Mouse (Mus musculus): ENCODE results near the gene Pcsk2. TPM values are rescaled to one million over a fixed set of nuclear protein-coding genes. Genes with fewer than 3 reads are reported as not detected.

Gene Pcsk2
- polyA plus RNA-seq, 1 experiment from 2014 or later: 0.44 TPM

DNA sequence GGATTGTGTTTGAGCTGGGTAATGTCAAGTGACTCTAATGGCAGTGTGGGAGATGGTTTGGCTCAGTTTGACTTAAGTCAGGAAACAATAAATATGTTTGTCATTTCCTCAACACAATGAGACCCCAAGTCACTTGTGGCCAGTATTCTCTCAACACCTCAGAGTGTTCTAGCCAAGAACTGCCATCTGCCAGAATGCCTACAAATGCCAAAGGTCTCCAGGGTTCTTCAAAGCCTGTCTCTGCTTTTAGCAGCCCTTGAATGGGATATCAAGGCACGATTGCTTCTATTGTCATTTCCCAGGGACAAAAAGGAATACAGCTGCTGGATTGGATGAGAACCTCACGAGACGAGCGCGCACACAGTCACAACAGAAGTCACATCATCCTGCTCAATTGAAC is 100.0 kb downstream of the Pcsk2 start:
- WGBS: 83% methylated on average over 5 of the region's 5 CpGs
- Histone ChIP-seq H3K27me3 (no peaks in the 10 kb centered on the region), H3K36me3 (no peaks in the 10 kb centered on the region), H3K9me3 (no peaks in the 10 kb centered on the region), H3K4me3 (replicated peaks) (no peak overlapping the region), H3K4me1 (replicated peaks) (no peaks in the 10 kb centered on the region), H3K27ac (no peak overlapping the region), H3K9ac (replicated peaks) (no peak overlapping the region), H3K4me2 (no peak overlapping the region)
- no peak for ATAC-seq (ENCODE audit: insufficient number of reproducible peaks, insufficient read depth, low FRiP score, low TSS enrichment, low read depth)

GRCm38 (mm10) chr2:143654621-143655020 is 108.7 kb downstream of the Pcsk2 start:
- no peak for ATAC-seq (ENCODE audit: insufficient number of reproducible peaks, insufficient read depth, low FRiP score, low TSS enrichment, low read depth)
- WGBS: 84% methylated on average over 4 of the region's 4 CpGs

DNA sequence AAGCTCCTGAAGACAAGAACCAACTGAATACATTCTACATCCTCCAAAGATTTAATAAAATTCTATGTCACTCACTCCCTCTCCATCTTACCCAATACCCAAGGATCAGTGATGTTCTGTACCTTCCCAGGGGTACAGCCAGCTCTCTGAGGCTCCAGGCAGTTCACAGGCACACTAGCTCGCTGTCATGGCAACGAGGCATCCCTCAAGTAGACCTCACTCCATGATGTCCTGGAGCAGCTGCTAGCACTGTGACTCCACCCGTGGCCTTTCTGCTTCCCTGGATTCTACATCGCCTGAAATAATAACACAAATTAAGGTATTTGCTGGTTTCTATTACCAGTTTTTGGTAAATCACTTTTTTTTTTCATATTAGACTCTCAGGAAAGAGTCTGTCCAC is 111.0 kb downstream of the Pcsk2 start:
- no peaks in the 10 kb centered on the region for H3K4me1 ChIP-seq (replicated peaks)
- H3K27me3 ChIP-seq: no peaks in the 10 kb centered on the region
- no peak for ATAC-seq (ENCODE audit: insufficient number of reproducible peaks, insufficient read depth, low FRiP score, low TSS enrichment, low read depth)
- no peaks in the 10 kb centered on the region for H3K9me3 ChIP-seq
- WGBS: 67% methylated on average over 4 of the region's 4 CpGs
- no peak overlapping the region for H3K27ac ChIP-seq
- H3K4me2 ChIP-seq: no peak overlapping the region
- no peaks in the 10 kb centered on the region for H3K36me3 ChIP-seq
- no peak overlapping the region for H3K4me3 ChIP-seq (replicated peaks)
- H3K9ac ChIP-seq (replicated peaks): no peak overlapping the region

More at GRCm38 (mm10) chr2:143654621-143655020, 108.7 kb downstream of the Pcsk2 start:
- H3K27me3 ChIP-seq: no peaks in the 10 kb centered on the region
- H3K4me1 ChIP-seq (replicated peaks): no peaks in the 10 kb centered on the region
- no peaks in the 10 kb centered on the region for H3K9me3 ChIP-seq
- H3K9ac ChIP-seq (replicated peaks): no peak overlapping the region
- H3K4me2 ChIP-seq: no peak overlapping the region
- no peak overlapping the region for H3K27ac ChIP-seq
- H3K36me3 ChIP-seq: no peaks in the 10 kb centered on the region
- no peak overlapping the region for H3K4me3 ChIP-seq (replicated peaks)

DNA sequence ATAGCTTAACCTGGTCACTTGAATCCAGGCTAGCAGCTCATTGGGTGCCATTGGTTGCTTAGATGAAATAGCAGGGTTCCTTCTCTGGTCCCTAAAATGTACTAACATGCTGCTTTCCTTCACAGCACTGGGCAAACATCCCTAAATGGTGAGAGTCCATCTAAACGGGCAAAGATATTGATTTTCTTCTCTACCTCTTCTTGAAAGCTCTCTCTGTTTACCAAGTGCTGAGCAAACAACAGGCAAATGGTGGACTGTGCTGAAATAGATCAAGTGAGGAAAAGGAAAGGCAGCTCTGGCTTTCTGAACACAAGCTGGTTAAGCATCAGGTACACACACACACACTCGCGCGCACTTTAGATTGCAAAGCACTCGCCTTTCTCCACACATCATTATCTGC is 120.8 kb downstream of the Pcsk2 start:
- Histone ChIP-seq H3K4me1 (replicated peaks) (no peaks in the 10 kb centered on the region), H3K27ac (no peak overlapping the region), H3K4me2 (no peak overlapping the region), H3K9ac (replicated peaks) (no peak overlapping the region), H3K4me3 (replicated peaks) (no peak overlapping the region), H3K9me3 (no peaks in the 10 kb centered on the region), H3K27me3 (no peaks in the 10 kb centered on the region), H3K36me3 (no peaks in the 10 kb centered on the region)
- ATAC-seq (ENCODE audit: insufficient number of reproducible peaks, insufficient read depth, low FRiP score, low TSS enrichment, low read depth): no peak
- 80% methylated on average over 5 of the region's 5 CpGs for WGBS

DNA sequence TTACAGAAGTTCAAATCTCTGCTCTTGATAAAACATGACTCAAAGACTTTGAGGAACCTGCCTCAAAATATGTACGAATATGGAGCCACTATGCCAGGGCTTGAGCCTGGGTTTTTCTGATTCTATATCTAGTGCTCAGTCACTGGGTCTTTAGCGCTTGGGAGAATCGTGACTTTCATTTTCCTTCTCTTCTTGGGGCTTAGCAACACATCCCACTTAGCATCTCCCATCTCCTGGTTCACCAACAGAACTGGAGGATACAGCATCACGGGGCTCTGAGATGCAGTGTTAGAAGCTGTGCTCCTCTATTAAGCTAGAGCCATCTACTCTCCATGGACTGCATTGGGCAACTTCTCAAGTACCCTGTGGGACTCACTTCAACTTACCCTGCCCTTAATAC is 131.9 kb downstream of the Pcsk2 start:
- 92% methylated on average over 4 of the region's 4 CpGs for whole genome bisulfite sequencing
- Histone ChIP-seq H3K9me3 (no peaks in the 10 kb centered on the region), H3K4me1 (replicated peaks) (no peaks in the 10 kb centered on the region), H3K27ac (no peak overlapping the region), H3K36me3 (no peaks in the 10 kb centered on the region), H3K4me3 (replicated peaks) (no peak overlapping the region), H3K4me2 (no peak overlapping the region), H3K27me3 (no peaks in the 10 kb centered on the region; the same call in 1 of the 2 replicates), H3K9ac (replicated peaks) (no peak overlapping the region)
- ATAC-seq (ENCODE audit: insufficient number of reproducible peaks, insufficient read depth, low FRiP score, low TSS enrichment, low read depth): no peak

DNA sequence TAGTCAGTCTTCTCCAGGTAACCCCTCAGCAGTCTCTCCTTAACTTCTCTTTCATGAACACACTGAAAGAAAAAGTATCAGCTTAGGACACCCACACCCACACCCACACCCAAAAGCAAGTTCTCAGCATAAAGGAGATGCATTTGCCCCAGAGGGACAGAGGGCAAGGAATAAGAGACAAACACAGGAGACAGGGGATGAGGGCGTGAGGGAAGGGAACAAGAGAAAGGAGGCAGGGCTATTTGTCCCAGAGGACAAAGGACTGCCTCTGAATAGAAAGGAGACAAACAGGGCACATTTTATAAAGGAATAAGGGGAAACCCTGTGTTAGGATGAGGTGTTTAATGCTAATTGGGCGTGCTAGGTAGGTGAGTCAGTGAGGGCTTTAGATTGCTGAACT is 133.6 kb downstream of the Pcsk2 start:
- H3K36me3 ChIP-seq: no peaks in the 10 kb centered on the region
- H3K27me3 ChIP-seq: no peaks in the 10 kb centered on the region; the same call in 1 of the 2 replicates
- WGBS: 59% methylated on average over 2 of the region's 2 CpGs
- no peak overlapping the region for H3K9ac ChIP-seq (replicated peaks)
- no peak overlapping the region for H3K27ac ChIP-seq
- no peaks in the 10 kb centered on the region for H3K9me3 ChIP-seq
- ATAC-seq (ENCODE audit: insufficient number of reproducible peaks, insufficient read depth, low FRiP score, low TSS enrichment, low read depth): no peak
- no peak overlapping the region for H3K4me2 ChIP-seq
- H3K4me3 ChIP-seq (replicated peaks): no peak overlapping the region
- no peaks in the 10 kb centered on the region for H3K4me1 ChIP-seq (replicated peaks)

DNA sequence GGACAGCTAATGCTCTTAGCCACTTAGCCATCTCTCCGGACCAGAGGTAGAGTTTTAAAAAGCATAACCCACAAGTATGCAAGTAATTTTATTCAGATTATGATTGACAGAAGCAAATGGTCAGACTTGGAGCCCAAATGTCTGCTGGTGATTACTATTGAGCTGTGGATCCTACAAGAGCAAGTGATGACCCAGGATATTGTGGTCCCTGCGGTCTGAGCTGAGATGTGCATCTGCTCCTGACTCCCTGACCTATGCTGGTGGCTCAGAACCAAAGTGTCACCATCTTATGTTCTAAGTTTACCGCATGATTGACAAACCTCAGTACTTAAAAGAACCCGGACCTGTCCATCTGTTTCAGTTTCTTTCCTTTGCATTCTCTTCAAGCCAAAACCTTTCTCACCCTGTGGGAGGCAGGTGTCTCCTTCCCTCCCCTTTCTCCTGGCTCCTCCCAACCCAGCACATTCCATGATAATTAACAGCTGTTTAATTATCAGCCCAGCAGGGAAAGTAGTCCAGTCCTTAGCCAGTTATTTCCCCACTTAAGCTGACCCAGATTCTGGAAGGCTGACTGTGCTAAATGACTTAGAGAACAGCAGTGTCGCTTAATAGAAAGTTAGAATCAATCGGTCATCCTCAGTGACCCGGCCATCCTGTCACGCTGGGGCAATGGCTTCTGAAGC is 136.1 kb downstream of the Pcsk2 start:
- Histone ChIP-seq H3K36me3 (no peaks in the 10 kb centered on the region), H3K4me2 (no peak overlapping the region), H3K9me3 (no peaks in the 10 kb centered on the region), H3K4me3 (replicated peaks) (no peak overlapping the region), H3K27me3 (no peaks in the 10 kb centered on the region; the same call in 1 of the 2 replicates), H3K27ac (no peak overlapping the region), H3K4me1 (replicated peaks) (no peaks in the 10 kb centered on the region), H3K9ac (replicated peaks) (no peak overlapping the region)
- 68% methylated on average over 8 of the region's 8 CpGs for WGBS
- no peak for ATAC-seq (ENCODE audit: insufficient number of reproducible peaks, insufficient read depth, low FRiP score, low TSS enrichment, low read depth)

DNA sequence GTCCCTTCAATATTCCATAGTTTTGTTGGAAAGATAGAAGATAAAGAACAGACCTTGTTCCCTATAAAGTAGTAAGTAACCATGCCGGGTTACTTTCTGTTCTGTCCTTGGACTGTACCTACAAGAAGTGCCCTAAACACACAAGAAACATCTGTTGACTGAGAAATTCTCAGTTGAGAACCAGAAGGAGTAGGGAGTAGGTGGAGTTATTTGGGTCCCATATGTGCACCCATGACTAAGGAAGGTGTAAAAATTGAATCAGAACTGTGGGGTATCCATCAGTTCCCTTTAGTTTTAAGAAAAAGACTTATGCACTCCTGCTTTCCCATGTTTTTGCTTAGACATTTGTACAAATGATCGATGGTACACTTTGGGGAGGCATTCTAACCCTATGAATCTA is 137.6 kb downstream of the Pcsk2 start:
- WGBS: 93% methylated on average over 2 of the region's 2 CpGs
- H3K27ac ChIP-seq: no peak overlapping the region
- H3K9me3 ChIP-seq: no peaks in the 10 kb centered on the region
- no peak overlapping the region for H3K4me3 ChIP-seq (replicated peaks)
- H3K4me2 ChIP-seq: no peak overlapping the region
- H3K36me3 ChIP-seq: no peaks in the 10 kb centered on the region
- no peak overlapping the region for H3K9ac ChIP-seq (replicated peaks)
- no peaks in the 10 kb centered on the region for H3K4me1 ChIP-seq (replicated peaks)
- ATAC-seq (ENCODE audit: insufficient number of reproducible peaks, insufficient read depth, low FRiP score, low TSS enrichment, low read depth): no peak
- H3K27me3 ChIP-seq: no peaks in the 10 kb centered on the region

GRCm38 (mm10) chr2:143691244-143691643 is 145.3 kb downstream of the Pcsk2 start:
- H3K9me3 ChIP-seq: peaks cover 12% of the 10 kb centered on the region; the same call in 1 of the 2 replicates
- H3K4me1 ChIP-seq (replicated peaks): no peaks in the 10 kb centered on the region
- 45% methylated on average over 3 of the region's 3 CpGs for WGBS
- H3K27me3 ChIP-seq: no peaks in the 10 kb centered on the region
- no peak overlapping the region for H3K27ac ChIP-seq
- no peak overlapping the region for H3K4me3 ChIP-seq (replicated peaks)
- H3K36me3 ChIP-seq: no peaks in the 10 kb centered on the region
- no peak overlapping the region for H3K4me2 ChIP-seq
- ATAC-seq (ENCODE audit: insufficient number of reproducible peaks, insufficient read depth, low FRiP score, low TSS enrichment, low read depth): no peak
- H3K9ac ChIP-seq (replicated peaks): no peak overlapping the region

- ATAC-seq (ENCODE audit: insufficient number of reproducible peaks, insufficient read depth, low FRiP score, low TSS enrichment, low read depth): no peak
- no peak overlapping the region for H3K4me2 ChIP-seq
- WGBS: 60% methylated on average over 14 of the region's 14 CpGs
These were observed 150.1 kb downstream of the Pcsk2 start for GRCm38 (mm10) chr2:143696026-143696557.

GRCm38 (mm10) chr2:143696704-143697103 is 150.7 kb downstream of the Pcsk2 start:
- H3K36me3 ChIP-seq: no peaks in the 10 kb centered on the region
- H3K9me3 ChIP-seq: peaks cover 12% of the 10 kb centered on the region; the same call in 1 of the 2 replicates
- H3K9ac ChIP-seq (replicated peaks): no peak overlapping the region
- H3K27me3 ChIP-seq: no peaks in the 10 kb centered on the region
- 92% methylated on average over 7 of the region's 7 CpGs for WGBS
- no peak for ATAC-seq (ENCODE audit: insufficient number of reproducible peaks, insufficient read depth, low FRiP score, low TSS enrichment, low read depth)
- H3K4me1 ChIP-seq (replicated peaks): no peaks in the 10 kb centered on the region
- H3K4me2 ChIP-seq: no peak overlapping the region
- no peak overlapping the region for H3K27ac ChIP-seq
- no peak overlapping the region for H3K4me3 ChIP-seq (replicated peaks)

More at GRCm38 (mm10) chr2:143696026-143696557, 150.1 kb downstream of the Pcsk2 start:
- no peak overlapping the region for H3K4me3 ChIP-seq (replicated peaks)
- H3K9me3 ChIP-seq: peaks cover 12% of the 10 kb centered on the region; the same call in 1 of the 2 replicates
- no peaks in the 10 kb centered on the region for H3K36me3 ChIP-seq
- H3K9ac ChIP-seq (replicated peaks): no peak overlapping the region
- no peaks in the 10 kb centered on the region for H3K27me3 ChIP-seq
- no peaks in the 10 kb centered on the region for H3K4me1 ChIP-seq (replicated peaks)
- no peak overlapping the region for H3K27ac ChIP-seq

DNA sequence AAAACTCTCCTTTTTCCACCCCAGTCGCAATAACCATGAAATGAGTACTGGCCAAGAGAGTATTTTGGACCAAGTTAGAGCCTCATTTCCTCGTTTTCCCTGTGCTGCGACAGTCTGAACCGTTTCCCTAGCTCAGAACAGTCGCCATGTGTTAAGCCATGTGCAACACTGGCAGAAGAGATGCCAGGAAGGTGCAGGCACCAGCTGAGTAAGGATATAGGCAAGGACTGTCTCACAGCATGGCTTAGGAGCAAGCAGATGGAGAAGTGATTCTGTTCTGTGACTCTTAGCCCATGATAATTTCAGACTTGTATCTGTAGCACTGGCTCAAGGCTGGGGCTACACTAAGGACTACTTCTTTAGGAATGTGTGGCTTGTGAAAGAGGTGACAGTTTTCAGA is 155.2 kb downstream of the Pcsk2 start:
- Histone ChIP-seq H3K4me3 (replicated peaks) (no peak overlapping the region), H3K9me3 (no peaks in the 10 kb centered on the region), H3K27me3 (no peaks in the 10 kb centered on the region), H3K4me1 (replicated peaks) (no peaks in the 10 kb centered on the region), H3K9ac (replicated peaks) (no peak overlapping the region), H3K27ac (no peak overlapping the region), H3K36me3 (no peaks in the 10 kb centered on the region), H3K4me2 (no peak overlapping the region)
- 74% methylated on average over 5 of the region's 5 CpGs for WGBS
- ATAC-seq (ENCODE audit: insufficient number of reproducible peaks, insufficient read depth, low FRiP score, low TSS enrichment, low read depth): no peak

All from limb, embryonic 12.5 days (tissue).